Comparison of ENCODE assay signal across 8 mouse cellular contexts in the genomic region with DNA sequence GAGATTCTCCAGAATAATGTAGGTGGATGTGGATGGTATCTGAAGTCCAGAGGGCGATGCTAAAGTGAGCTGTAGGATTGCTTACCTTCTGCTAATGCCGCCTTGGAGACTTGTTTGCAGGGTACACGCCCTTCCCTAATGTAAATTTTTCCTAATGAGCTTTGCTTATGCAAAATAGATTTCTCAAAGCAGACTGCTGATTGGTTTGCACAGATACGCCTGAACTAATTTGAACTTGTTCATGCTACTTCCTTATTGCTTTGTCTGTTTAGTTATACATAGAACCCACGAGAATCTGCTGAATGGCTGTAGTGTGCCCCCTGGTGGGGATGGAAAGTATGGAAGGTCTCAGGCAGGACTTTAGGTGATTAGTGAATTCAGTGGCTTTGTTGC. TPM values are rescaled to one million over a fixed set of nuclear protein-coding genes. Genes with fewer than 3 reads are reported as not detected.
A peak's percentile ranks its signal among the peaks of the same experiment; 100 is the strongest.
DNase-seq lines count a peak whose midpoint lies in the region; ATAC-seq and TF ChIP-seq lines count a peak whose summit lies in the region.

No protein-coding gene starts in this region.

- peaks cover 9% of the 10 kb centered on the region for H3K36me3 ChIP-seq in intestine, postnatal 0 days (ENCODE audit: control insufficient read depth, insufficient read depth)
- peaks cover 20% of the 10 kb centered on the region for H3K36me3 ChIP-seq in liver, embryonic 13.5 days
- peaks cover 9% of the 10 kb centered on the region for H3K36me3 ChIP-seq in stomach, embryonic 16.5 days (ENCODE audit: control insufficient read depth, insufficient read depth, low read length)

- H3K4me3 ChIP-seq in intestine, postnatal 0 days (ENCODE audit: low read depth, low read length), result no peak overlapping the region
- H3K4me3 ChIP-seq in liver, embryonic 13.5 days (replicated peaks), result no peak overlapping the region
- H3K4me3 ChIP-seq in stomach, embryonic 16.5 days (replicated peaks; ENCODE audit: low read length), result no peak overlapping the region

- H3K27me3 ChIP-seq in intestine, postnatal 0 days (replicated peaks; ENCODE audit: control insufficient read depth, insufficient read depth, low read length), result no peaks in the 10 kb centered on the region
- H3K27me3 ChIP-seq in liver, embryonic 13.5 days, result no peaks in the 10 kb centered on the region
- H3K27me3 ChIP-seq in stomach, embryonic 16.5 days (ENCODE audit: control insufficient read depth, insufficient read depth, low read length), result no peaks in the 10 kb centered on the region

- WGBS in intestine, postnatal 0 days, result 58% methylated on average over 5 of the region's 5 CpGs
- WGBS in liver, embryonic 13.5 days (ENCODE audit: insufficient replicate concordance), result 50% methylated on average over 5 of the region's 5 CpGs
- WGBS in stomach, embryonic 16.5 days, result 62% methylated on average over 5 of the region's 5 CpGs

- DNase-seq in urinary bladder, postnatal 25 days (ENCODE audit: low spot score), result peak; percentile 56
- DNase-seq in urinary bladder, postnatal 4 days (ENCODE audit: low spot score in 2 of 2), result no peak
- DNase-seq in cerebellum, postnatal 25 days, result peak; percentile 63 to 81
- DNase-seq in liver, embryonic 13.5 days, result peak; percentile 66
- peak; percentile 91 for DNase-seq in naive thymus-derived CD4-positive, alpha-beta T cell, adult 2 months (ENCODE audit: low read depth)

- no peaks in the 10 kb centered on the region for H3K9me3 ChIP-seq in intestine, postnatal 0 days (ENCODE audit: control insufficient read depth)
- H3K9me3 ChIP-seq in liver, embryonic 13.5 days (replicated peaks), result no peaks in the 10 kb centered on the region
- H3K9me3 ChIP-seq in stomach, embryonic 16.5 days (replicated peaks; ENCODE audit: control insufficient read depth, low read length), result no peaks in the 10 kb centered on the region

- H3K4me1 ChIP-seq in intestine, postnatal 0 days (replicated peaks; ENCODE audit: control insufficient read depth, insufficient read depth, low read length), result no peaks in the 10 kb centered on the region
- H3K4me1 ChIP-seq in liver, embryonic 13.5 days (replicated peaks), result peaks cover 39% of the 10 kb centered on the region
- peaks cover 8% of the 10 kb centered on the region; the same call in 1 of the 2 replicates for H3K4me1 ChIP-seq in stomach, embryonic 16.5 days (ENCODE audit: control insufficient read depth, insufficient read depth, low read length)

- ATAC-seq in granulocyte monocyte progenitor cell, adult 5-6 weeks (replicated peaks; ENCODE audit: poor library complexity, severe bottlenecking), result peak; percentile 78
- peak; percentile 82 for ATAC-seq in intestine, postnatal 0 days
- ATAC-seq in liver, embryonic 13.5 days (ENCODE audit: low read depth), result peak; percentile 51
- peak; percentile 41; the same call in 1 of the 2 replicates for ATAC-seq in stomach, embryonic 16.5 days (ENCODE audit: insufficient read depth, low FRiP score)

- no peak overlapping the region for H3K4me2 ChIP-seq in intestine, postnatal 0 days (replicated peaks; ENCODE audit: low read depth)
- no peak overlapping the region for H3K4me2 ChIP-seq in liver, embryonic 13.5 days
- H3K4me2 ChIP-seq in stomach, embryonic 16.5 days (ENCODE audit: low read depth, low read length), result no peak overlapping the region

- H3K27ac ChIP-seq in intestine, postnatal 0 days (ENCODE audit: low read depth, low read length), result no peak overlapping the region
- no peak overlapping the region for H3K27ac ChIP-seq in liver, embryonic 13.5 days
- peak overlapping the region; percentile 9; the same call in 1 of the 2 replicates for H3K27ac ChIP-seq in stomach, embryonic 16.5 days (ENCODE audit: low read length)

- TF ChIP-seq CTCF in intestine, postnatal 0 days (IDR thresholded peaks at IDR 0.05; ENCODE audit: low read depth), result peak; percentile 85

- H3K9ac ChIP-seq in intestine, postnatal 0 days (ENCODE audit: low read depth, low read length), result no peak overlapping the region
- no peak overlapping the region for H3K9ac ChIP-seq in liver, embryonic 13.5 days
- H3K9ac ChIP-seq in stomach, embryonic 16.5 days (ENCODE audit: low read length), result no peak overlapping the region

RNA-seq across cellular contexts. Expression of a gene that starts 49.6 kb away (rescaled TPM):
- total RNA-seq in granulocyte monocyte progenitor cell, adult 5-6 weeks (2014; fragmentation: Nextera tagmentation), result 94.1 and 126 TPM in 2 replicates
- 32.3 and 43.4 TPM in 2 replicates for total RNA-seq in granulocyte monocyte progenitor cell, adult 5-6 weeks (2017)
- 8.6 and 9.4 TPM in 2 replicates for polyA plus RNA-seq in intestine, postnatal 0 days (2015; fragmentation: Nextera tagmentation; extraction: Ambion mirVana)
- 12.5 and 16.6 TPM in 2 replicates for polyA plus RNA-seq in liver, embryonic 13.5 days (2015; fragmentation: Nextera tagmentation; extraction: Ambion mirVana)
- 30.0 and 34.0 TPM in 2 replicates for polyA plus RNA-seq in stomach, embryonic 16.5 days (2015; fragmentation: Nextera tagmentation; extraction: Ambion mirVana)

Comparison
In these comparisons a context has a peak if more than half of its experiments do, and no peak if none do; other contexts are left out.
1. DNase-seq: peak in urinary bladder, postnatal 25 days (single experiment), cerebellum, postnatal 25 days (2 of 2), liver, embryonic 13.5 days (single experiment) and naive thymus-derived CD4-positive, alpha-beta T cell, adult 2 months (single experiment); none in urinary bladder, postnatal 4 days (0 of 2).
2. Peak in every context shown above with its lines, with median percentiles within 50 percentile points of each other: ATAC-seq.